Mouse (Mus musculus): ENCODE data around the gene Naa38.

Naa38 gene

DNA sequence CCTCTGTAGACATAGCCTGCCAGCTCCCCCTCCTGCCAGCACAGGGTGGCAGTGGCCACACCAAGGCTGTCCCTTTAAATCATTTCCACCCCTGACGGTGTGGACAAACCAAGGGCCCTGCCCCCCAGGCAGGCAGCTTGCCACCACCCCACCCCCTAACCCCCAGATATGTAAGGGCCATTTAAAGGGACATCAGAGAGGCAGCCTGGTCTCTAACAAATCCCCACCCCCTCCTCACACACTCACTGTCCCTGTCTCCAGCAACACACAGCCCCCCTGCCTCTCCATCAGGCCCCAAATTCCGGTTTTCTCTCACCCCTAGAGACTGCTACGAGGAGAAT, 20.0 kb downstream of the Naa38 start:
- peak; percentile 60 to 76 for DNase-seq

- DNase-seq, result peak; percentile 38 to 62
These were observed 20.6 kb downstream of the Naa38 start for GRCm38 (mm10) chr11:69415668-69416451.

DNA sequence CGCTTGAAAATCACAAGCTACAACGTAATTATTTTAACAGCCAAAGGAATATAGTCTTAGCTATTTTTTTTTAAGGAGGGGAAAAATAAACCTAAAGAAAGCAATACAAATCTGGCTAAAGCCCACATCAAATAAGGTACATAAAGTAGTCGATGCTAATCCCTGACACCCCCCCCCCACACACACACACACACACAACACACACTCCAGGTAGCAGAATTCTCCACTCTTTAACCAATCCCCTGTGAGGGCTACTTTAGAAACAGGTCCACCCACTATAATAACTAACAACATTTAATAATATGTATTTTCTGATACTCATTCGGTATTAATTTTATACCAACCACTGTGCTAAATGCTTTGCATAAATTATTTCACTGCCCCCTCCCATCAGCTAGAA, 21.2 kb downstream of the Naa38 start:
- no peak for DNase-seq

DNA sequence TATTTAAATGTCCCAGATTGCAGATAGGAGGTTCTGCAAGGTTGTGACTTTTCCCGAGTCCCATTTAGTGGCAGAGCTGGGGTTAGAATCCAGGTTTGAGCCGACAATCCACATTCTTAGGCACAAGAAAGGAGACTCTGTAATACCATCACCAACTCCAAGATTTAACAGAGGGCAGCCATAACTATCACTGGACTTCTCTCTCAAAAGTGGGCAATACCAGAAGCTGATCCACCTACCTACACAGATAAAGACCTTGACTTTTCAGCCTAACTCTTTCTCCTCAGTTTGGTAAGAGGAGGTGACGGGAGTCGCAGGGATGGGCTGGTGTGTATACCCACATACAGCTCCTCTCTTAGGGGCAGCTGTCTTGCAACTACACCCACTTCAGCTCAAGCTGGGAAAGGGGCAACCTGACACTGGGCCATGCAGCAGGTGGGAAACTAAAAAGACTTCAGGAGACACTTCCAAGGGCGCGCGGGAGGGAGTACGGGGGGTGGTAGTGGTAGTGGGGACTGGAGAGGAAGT, 21.7 kb downstream of the Naa38 start:
- no peak for DNase-seq

DNA sequence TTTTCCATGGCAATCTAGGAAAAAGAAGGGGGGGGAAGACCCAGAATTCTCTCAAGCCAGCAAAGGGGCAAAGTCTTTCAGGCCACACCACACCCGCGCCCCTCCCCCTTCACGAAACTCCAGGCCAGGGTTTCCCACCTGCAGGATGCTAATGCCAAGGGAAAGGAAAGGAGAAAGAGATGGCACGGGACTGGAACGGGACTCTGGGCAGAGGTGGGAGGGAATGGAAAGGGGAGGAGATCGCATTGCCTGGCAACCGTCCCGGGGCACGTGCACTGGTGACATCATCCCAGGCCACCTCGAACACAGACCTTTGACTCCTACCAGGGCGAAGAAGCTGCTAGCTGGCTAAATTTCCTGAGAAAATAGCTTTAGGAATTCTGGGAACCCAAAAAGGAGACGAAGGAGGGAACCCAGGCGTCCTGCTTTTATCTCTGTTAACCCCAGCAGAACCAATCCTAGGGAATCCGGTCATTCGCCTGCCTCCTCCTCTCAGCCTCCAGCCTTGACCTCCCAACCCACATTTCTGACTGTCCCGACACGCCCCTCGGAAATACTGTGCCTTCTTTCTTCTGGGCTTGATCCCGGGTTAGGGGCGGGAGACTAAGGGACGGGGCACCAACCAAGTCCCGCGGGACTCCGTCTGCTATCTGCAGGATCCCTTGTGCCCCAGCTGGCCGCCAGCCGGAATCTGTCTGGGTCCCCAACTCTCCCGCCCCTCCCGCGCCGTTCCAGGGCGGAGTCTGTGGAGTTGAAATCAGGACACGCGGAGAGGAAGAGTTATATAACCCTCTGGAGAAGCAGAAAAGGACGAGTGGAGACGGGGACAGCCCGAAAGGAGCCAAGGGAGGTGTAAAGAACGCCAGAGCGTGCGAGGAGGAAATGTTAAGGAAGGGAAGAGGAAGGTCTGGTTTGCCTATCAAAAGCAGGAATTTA, 22.4 kb downstream of the Naa38 start:
- peak; percentile 98 to 99 for DNase-seq

GRCm38 (mm10) chr11:69418481-69419442, 23.5 kb downstream of the Naa38 start:
- DNase-seq, result peak; percentile 95 to 97

DNA sequence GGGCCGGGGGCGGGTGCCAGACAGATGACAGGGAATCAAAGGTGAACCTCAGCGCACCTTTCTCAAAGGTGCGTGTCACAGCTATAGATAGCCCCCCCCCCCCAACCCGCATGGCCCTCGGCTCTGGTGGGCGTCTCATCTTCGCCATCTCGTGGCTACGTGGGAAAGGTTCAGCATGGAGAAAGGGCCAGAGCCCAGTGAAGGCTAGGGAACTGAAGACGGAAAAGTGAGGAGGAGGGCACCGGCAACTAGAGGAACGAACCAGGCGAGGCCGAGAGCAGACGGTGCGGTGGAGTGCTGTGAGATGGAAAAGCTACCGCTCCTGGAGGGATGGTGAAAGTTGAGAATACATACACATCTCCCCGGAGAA, 24.1 kb downstream of the Naa38 start:
- peak in 1 of 2 experiments; percentile 36 for DNase-seq

DNA sequence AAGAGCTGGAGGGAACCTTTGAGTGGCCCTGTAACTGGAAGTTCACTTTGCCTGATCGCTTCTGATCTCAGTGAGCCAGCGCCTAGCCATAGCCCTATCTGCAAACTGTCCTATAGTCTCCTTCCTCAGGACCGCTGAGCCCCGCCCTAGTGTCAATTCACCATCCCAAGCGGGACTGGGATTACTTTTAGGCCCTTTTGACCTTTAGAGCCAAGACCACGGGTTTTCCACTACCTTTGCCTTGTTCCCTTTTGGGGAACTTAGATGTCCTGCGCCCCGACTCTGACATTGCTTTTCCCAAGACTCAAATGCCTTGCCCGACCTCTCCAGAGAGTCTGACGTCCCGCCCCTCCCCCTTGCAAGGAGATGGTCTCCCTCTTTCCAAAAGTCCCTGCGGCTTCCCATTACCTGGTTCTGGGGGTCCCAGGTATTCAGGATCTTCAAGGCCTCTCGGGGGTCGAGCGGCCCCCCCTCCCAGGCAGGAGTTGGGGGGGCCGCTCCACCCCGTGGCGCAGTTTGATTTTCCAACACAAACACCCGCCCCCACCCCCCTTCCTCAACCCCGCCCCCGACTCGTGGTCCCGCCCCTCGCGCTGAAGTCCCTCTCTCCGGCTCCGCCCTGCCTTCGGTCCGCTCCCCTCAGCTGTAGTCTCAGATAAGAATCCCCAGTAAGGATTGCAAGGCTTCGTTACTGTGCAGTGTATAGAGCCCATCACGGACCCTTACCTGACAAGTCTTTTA, 24.7 kb downstream of the Naa38 start:
- DNase-seq, result peak in 1 of 2 experiments; percentile 61

DNA sequence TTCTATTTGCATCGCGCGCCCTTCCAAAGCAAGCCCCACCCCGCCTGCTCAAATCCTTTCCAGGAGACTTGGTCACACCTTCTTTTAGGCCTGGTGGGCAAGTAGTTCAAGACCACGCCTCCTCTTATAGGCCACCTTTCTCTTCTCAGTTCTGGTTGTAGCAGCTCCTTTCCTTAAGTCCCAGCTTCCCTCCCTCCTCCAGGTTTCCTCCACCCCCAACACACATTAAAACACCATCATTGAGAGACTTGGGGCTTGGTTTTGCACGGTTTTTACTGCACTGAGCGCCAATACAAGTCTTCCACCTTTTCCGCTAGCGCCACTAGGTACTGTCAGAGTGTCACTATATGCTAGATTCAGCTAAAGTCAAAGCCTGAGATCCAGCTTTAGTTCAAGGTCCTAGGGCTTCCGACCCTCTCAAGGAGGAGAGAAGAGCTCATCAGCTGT, 25.3 kb downstream of the Naa38 start:
- peak; percentile 57 to 61 for DNase-seq

DNA sequence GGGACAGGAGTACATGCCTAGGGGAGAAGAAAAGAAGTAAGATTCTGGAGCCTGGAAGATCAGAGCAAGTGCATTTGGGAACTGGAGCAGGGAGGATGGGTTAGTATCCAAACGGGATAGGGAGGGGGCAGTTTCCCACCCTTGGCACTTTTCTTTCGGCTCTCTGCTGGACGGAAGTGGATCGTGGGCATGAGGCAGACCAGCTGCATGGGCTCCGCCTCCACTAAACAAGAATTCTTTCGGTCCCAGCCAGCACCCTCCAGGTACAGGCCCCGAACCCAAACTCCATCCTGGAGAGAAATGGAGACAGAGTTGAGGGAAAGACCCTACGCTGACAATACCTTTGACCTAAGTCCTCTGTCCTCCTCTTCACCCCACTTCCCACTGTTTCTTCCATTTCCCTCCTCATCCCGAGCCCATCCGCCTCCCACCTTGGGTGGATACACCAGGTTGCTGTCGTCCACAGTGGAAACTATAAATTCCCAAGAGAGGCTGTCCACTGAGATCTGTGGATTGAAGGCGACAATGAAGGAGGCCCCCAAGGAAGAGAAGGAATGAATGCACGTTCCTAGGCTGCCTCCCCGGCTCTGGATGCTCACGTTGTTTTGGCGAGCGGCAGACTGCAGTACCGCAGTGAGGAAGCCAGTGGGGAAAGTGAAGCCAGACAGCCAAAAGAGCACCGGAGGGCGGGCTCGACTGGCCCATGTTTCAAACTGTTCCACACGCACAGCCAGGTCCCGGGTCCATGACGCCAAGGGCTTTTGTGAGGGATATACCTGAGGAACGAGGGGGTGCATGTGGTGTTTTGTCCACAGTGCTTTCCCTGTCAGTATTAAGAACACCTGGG, 26.1 kb downstream of the Naa38 start:
- DNase-seq, result no peak

DNA sequence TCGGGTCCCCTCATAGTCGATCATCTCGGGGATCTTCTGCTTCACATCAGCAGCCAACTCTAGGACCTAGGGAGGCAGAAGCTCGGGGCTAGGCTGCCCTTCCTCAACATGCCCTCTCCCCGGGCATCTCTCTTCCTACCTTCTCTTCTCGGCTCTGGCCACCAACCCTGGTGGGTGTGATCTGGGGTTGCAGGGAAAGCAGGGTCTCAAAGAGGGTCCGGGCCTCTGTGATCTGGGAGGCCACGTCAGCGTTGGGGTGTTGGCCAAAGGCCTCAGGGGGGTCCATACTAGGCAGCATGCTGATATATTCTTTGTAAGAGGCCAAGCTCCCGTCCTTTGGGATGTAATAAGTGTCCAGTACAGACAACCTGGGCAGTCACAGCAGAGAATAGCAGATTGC, 27.6 kb downstream of the Naa38 start:
- no peak for DNase-seq

DNA sequence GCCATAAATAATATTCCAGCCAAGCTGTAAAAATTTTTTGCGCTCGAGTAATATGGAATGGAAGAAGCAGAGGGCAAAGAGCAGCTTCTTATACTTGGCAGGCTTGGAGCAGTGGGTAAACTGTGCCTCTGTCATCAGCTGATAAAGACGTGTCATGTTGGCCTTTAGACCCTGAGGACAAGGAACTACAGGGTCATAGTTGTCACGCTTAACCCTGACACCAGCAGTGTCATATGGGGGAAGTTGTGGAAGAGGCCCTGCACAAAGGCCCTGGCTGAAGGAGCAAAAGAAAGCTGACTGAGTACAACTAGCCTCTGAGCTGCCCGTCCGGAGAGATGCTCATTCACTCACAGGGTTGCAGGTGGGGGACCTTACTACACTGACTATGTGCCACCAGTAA, 28.6 kb downstream of the Naa38 start:
- DNase-seq, result no peak

DNA sequence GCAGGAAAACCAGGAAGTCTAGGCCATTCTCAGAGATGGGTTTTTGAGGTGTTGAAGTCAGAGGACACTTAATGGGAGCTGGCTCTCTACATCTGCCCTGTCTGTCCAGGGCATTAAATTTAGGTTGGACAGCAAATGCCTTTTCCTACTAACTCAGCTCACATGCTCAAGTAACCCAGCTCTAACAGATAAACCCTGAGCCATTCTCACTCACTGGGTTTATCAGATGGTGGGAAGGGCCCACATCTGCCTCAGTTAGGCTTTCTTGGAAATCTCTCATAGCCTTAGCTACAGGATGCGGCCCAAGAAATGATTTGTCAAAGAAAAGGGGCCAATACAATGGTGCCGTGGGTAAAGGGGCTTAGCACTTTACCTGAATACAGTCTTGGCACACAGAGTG, 31.0 kb downstream of the Naa38 start:
- no peak for DNase-seq

DNA sequence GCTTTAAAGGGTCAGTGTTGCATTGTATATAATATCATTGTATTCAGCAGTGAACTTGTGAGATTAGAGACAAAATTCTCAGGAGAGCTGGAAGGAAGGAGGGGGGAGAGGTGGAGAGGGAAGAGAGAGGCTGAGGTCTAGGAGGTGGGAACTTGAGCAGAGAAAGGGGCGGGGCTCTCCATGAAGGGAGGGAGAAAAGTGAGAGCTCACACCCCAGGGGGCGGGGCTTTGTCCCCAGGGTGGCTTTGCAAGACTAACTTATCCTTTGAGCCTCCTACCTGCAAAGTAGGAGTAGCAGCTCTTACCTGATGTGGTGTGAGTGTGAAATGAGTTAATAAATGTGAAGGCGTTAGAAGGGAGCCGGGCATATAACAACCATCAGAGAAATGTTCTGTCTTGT, 33.5 kb downstream of the Naa38 start:
- peak; percentile 79 to 85 for DNase-seq

- no peak for DNase-seq
These were observed 34.0 kb downstream of the Naa38 start for GRCm38 (mm10) chr11:69429313-69429712.

GRCm38 (mm10) chr11:69430631-69431030, 35.3 kb downstream of the Naa38 start:
- no peak for DNase-seq

DNA sequence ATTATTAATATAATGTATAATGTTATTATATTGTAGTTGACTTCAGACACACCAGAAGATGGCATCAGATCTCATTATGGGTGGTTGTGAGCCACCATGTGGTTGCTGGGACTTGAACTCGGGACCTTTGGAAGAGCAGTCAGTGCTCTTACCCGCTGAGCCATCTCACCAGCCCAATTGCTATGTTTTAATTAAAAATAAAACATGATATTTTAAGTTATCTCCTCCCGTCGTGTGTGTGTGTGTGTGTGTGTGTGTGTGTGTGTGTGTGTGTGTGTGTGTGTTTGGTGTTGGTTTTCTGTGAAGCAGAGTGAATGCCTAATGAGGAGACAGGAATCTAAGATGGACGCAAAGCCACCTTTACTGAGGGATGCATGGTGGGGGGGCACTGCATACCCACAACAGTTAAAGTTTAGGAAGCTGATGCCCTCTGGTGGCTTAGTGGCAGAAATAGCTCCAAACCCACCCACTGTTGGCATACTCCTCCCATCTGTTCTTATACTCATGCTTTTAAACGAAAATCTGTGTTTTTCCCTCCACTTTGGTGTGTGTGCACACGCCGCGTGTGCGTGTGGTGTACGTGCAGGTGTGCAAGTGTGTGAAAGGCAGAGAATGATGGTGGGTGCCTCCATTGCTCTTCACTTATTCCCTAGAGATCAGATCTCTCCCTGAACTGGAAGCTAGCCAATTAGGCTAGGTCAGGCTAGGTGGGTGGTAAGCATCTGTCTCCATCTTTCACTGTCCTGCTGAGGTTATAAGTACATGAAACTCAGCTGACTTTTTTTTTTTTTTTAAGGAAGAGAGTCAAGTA, 36.7 kb downstream of the Naa38 start:
- DNase-seq, result peak; percentile 80 to 83

DNA sequence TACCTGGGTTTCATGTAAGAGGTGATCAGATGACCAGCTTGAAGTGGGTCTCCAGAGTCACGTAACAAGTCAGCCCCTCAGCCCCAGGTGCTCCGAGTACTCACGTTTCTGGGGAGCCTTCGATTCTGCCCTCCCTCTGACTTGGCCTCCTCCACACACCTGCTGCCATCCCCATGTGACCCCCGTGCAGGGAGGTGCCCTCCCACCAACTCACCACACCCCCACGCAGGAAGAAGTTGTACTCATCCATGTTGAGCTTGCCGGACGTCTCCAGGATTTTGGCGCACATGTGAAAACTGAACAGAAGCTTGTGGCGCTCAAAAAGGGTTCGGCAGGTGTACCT, 37.3 kb downstream of the Naa38 start:
- no peak for DNase-seq

DNA sequence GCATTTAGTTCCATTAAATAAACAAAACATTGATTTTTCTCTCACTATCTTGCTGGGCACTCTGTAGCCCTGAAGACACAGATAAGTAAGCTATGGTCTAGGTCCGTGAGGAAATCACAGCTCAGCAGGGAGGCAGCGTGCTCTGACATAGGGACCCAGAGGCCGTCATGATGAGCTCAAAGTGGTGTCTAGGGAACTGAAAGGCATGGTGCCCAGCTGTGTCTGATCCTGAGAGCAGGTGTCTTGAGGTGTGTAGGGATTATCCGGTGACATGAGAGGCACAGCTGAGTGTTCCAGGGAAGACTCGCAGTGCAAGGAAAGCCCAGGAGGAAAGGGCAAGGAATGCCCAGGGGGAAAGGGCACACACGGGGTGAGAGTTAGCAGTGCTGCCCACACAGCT, 37.9 kb downstream of the Naa38 start:
- DNase-seq, result no peak

- DNase-seq, result no peak
These were observed 42.0 kb downstream of the Naa38 start for GRCm38 (mm10) chr11:69437291-69437690.

Data from kidney, adult 8-10 months (tissue).